Mouse (Mus musculus) limb, embryonic 13.5 days (tissue): ENCODE measurements around the gene Lipa. TPM values are rescaled to one million over a fixed set of nuclear protein-coding genes. Genes with fewer than 3 reads are reported as not detected.

Experiments used
- ATAC-seq: fragments of 200-750 bp; cut with Nextera tagmentation; 2 replicates; pipeline ENCODE4 v1.8.0; 2017; ENCODE audit warnings: low read depth, moderate number of reproducible peaks, moderate TSS enrichment; ENCODE audit not compliant: low FRiP score
- H3K27ac ChIP-seq: fragments of 300-500 bp; sonication (generic); 2 replicates; pipeline ENCODE4 v1.5.1; 2015; ENCODE audit warnings: inconsistent platforms, mild to moderate bottlenecking, moderate library complexity
- H3K27me3 ChIP-seq: fragments of 300-500 bp; sonication (generic); 2 replicates; pipeline ENCODE4 v1.6.1; 2015; ENCODE audit warnings: mild to moderate bottlenecking, inconsistent platforms
- H3K36me3 ChIP-seq: fragments of 300-500 bp; sonication (generic); 2 replicates; pipeline ENCODE4 v1.6.1; 2015; ENCODE audit warnings: inconsistent platforms, mild to moderate bottlenecking, moderate library complexity
- H3K4me1 ChIP-seq: fragments of 300-500 bp; sonication (generic); 2 replicates; pipeline ENCODE4 v1.6.1; 2015; ENCODE audit warnings: inconsistent platforms
- H3K4me2 ChIP-seq: fragments of 300-500 bp; sonication (generic); replicated peaks from 2 replicates; pipeline ENCODE4 v1.6.1; 2015; ENCODE audit warnings: inconsistent platforms, mild to moderate bottlenecking, moderate library complexity
- H3K4me3 ChIP-seq: fragments of 300-500 bp; sonication (generic); 2 replicates; pipeline ENCODE4 v1.5.1; 2015; ENCODE audit warnings: moderate library complexity, mild to moderate bottlenecking, inconsistent platforms
- H3K9ac ChIP-seq: fragments of 300-500 bp; sonication (generic); 2 replicates; pipeline ENCODE4 v1.6.1; 2015; ENCODE audit warnings: mild to moderate bottlenecking, inconsistent platforms
- H3K9me3 ChIP-seq: fragments of 300-500 bp; sonication (generic); 2 replicates; pipeline ENCODE4 v1.6.1; 2016; ENCODE audit warnings: inconsistent platforms
- WGBS: fragments of 180-500 bp; shearing (Covaris S2); methylation state at CpG from one replicate; pipeline ENCODE4 v1.1.7; 2015; 5-methylcytosine and 5-hydroxymethylcytosine counted together
- polyA plus RNA-seq: library from polyadenylated mRNA; unstranded; fragments of >200 nt; fragmentation: Nextera tagmentation; extraction: Ambion mirVana; gene quantifications from 2 replicates; pipeline ENCODE4 v1.2.1, GENCODE M21; 2015

Gene Lipa
- polyA plus RNA-seq, 1 experiment from 2014 or later, result 46.0 TPM

DNA sequence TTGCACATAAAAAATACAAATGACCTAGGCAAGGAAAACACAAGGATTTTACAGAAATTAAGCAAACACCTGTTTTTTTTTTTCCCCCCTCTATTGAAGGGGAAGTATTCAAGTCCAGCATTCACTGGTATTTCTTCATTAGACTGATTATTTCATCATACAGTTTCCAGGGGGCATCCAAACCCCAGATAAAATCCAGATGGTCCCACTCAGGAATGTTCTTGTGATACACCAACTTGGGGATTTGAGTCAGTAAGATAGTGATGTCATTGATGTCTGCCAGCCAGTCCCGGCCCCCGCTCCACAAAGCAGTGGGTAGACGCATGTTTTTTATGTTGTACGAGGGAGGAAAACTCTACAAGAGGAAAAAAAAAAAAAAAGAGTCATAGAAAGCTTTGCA lies 33.4 kb downstream of the Lipa start:
- no peak overlapping the region for H3K4me2 ChIP-seq
- H3K9me3 ChIP-seq, result no peaks in the 10 kb centered on the region
- no peaks in the 10 kb centered on the region for H3K4me1 ChIP-seq
- 79% methylated on average over 4 of the region's 4 CpGs for WGBS
- H3K4me3 ChIP-seq, result no peak overlapping the region
- peaks cover 24% of the 10 kb centered on the region for H3K36me3 ChIP-seq
- ATAC-seq, result no peak
- no peak overlapping the region for H3K9ac ChIP-seq
- no peaks in the 10 kb centered on the region for H3K27me3 ChIP-seq
- no peak overlapping the region for H3K27ac ChIP-seq

DNA sequence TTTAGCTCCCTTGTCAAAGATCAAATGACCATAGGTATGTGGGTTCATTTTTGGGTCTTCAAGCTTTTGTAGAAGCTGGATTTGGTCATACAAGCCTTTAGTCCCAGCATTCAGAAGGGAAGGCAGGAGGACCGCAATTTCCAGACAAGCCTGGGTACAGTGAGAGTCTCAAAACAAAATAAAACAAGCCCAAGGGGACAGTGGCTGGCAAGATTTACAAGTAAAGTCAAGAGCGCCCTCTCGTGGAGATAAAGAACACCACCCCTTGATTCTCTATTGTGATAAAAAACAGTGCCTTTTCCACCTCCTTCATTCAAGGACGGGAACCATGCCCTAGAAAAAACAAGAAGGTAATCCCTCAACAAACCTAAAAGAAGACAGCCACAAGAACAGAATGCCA lies 43.7 kb downstream of the Lipa start:
- WGBS, result 14% methylated on average over 4 of the region's 4 CpGs
- H3K9ac ChIP-seq, result no peak overlapping the region
- H3K36me3 ChIP-seq, result no peaks in the 10 kb centered on the region
- H3K27me3 ChIP-seq, result peaks cover 3% of the 10 kb centered on the region
- H3K9me3 ChIP-seq, result no peaks in the 10 kb centered on the region
- no peak overlapping the region for H3K4me3 ChIP-seq
- no peak overlapping the region for H3K27ac ChIP-seq
- H3K4me2 ChIP-seq, result no peak overlapping the region
- no peak for ATAC-seq
- no peaks in the 10 kb centered on the region for H3K4me1 ChIP-seq

DNA sequence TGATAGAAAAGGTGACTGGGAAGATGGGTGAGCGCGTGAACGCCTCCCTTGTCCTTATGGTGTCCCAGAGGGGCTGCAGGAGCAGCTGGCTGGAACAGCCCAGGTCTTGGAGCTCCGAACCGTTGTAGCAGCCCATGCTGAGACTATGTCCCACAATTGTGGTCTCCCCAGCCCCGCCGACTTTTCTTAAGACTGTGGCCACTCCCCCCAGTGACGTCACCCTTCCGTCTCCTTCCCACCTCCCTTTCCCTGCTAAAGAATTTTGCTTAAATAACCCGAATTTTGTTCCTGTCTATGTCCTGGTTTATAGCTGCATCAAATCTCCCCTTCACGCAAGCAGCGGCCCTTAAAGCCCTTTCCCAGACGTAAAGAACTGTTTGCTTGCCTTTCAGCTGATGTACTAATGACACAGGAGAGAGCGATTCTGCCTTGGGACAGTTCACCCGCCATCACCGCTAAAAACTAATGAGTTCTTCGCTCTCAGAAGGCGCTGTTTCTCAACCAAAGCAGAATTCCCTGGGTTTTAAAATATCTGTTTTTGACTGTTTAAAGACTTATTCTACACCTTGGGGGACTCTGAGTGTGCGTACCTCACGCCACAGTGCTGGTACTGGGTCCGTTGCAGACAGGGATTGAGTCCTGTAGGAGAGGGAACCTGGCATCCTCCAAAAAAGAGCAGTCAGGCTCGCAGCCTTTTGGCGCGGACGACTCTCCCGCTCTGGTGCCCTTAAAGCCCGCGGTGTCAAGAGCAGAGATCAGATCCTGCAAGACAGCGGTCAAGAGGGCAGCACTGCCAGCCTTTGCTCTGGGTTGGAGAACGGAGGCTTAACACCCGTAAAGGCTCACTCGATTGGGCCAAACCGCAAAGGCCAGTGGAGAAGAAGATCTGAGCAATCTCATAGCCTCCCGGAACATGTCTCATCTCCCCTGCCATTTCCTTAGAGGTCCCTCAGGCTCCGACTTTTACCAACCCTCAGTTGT lies 52.0 kb downstream of the Lipa start, which contains the start of gene Ch25h:
TSS of gene Ch25h (minus strand) at position 174 of the 981 bp plus-strand sequence.
- peak; percentile 88 for ATAC-seq
- peaks cover 62% of the 10 kb centered on the region for H3K27me3 ChIP-seq
- peak within 1 kb of the TSS; percentile 57 for H3K4me3 ChIP-seq
- 0 out of 2 replicates have a peak within 1 kb of the TSS, but pooled peaks have one; percentile 10 for H3K27ac ChIP-seq
- WGBS, result under 1% methylated on average over 35 of the region's 35 CpGs
- no peaks in the 10 kb centered on the region for H3K9me3 ChIP-seq
- no peaks in the 10 kb centered on the region for H3K36me3 ChIP-seq
- peak within 1 kb of the TSS; percentile 59 for H3K9ac ChIP-seq
- H3K4me2 ChIP-seq, result peak within 1 kb of the TSS; percentile 93
- peaks cover 19% of the 10 kb centered on the region for H3K4me1 ChIP-seq

DNA sequence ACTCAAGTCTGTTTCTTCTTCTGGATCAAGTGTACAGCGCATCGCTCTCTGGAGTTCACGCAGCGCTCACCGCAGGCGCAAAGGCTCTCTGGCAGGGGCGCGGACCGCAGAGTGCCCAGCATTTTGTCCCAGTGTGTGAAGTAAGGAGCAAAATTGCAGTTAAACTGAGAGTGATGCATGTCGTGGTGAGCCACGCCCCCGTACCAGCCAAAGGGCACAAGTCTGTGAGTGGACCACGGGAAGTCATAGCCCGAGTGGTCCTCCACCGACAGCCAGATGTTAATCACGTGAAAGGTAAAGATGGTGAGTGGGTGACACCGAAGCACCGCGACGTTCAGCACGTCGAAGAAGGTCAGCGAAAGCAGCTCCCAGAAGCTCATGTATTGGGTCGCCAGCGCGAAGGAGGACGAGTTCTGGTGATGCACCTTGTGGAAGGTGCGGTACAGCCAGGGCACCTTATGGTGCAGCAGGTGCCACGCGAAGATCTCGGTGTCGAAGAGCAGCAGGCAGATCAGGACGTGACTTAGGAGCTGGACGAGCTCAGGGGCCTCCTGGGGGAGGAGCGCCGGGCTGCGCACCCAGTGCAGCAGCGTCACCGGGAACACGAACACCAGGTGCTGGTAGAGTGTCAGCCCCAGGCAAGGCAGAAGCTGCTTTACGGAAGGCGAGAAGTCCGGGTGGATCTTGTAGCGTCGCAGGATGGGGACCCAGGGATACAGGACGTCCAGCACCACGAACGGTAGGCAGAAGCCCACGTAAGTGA lies 52.9 kb downstream of the Lipa start:
- H3K27ac ChIP-seq, result 0 out of 2 replicates have a peak overlapping the region, but pooled peaks have one; percentile 10
- H3K27me3 ChIP-seq, result peaks cover 62% of the 10 kb centered on the region
- WGBS, result 4% methylated on average over 49 of the region's 49 CpGs
- peak overlapping the region; percentile 59 for H3K9ac ChIP-seq
- H3K4me3 ChIP-seq, result peak overlapping the region; percentile 57
- no peaks in the 10 kb centered on the region for H3K36me3 ChIP-seq
- ATAC-seq, result peak; percentile 52; the same call in 1 of the 2 replicates
- H3K4me2 ChIP-seq, result peak overlapping the region; percentile 93
- H3K4me1 ChIP-seq, result peaks cover 19% of the 10 kb centered on the region
- no peaks in the 10 kb centered on the region for H3K9me3 ChIP-seq

DNA sequence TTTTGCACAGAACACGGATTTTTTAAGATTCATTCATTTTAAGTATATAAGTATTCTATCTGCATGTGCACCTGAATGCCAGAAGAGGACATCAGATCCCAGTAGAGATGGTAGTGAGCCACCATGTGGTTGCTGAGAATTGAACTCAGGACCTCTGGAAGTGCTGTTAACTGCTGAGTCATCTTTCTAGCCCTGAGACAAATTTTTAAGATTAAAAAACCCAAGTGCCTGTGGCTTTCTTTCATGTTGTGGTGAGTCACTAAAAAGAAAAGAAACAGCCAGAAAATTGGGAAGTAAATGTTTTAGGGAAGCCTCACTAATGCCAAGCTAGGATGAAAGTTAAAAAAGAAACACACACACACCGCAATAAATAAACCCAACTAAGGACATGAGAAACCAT lies 55.6 kb downstream of the Lipa start:
- H3K4me3 ChIP-seq, result no peak overlapping the region
- H3K9me3 ChIP-seq, result no peaks in the 10 kb centered on the region
- H3K36me3 ChIP-seq, result no peaks in the 10 kb centered on the region
- H3K4me2 ChIP-seq, result no peak overlapping the region
- H3K27me3 ChIP-seq, result peaks cover 43% of the 10 kb centered on the region
- 83% methylated on average over 2 of the region's 2 CpGs for WGBS
- ATAC-seq, result no peak
- no peak overlapping the region for H3K27ac ChIP-seq
- peaks cover 19% of the 10 kb centered on the region for H3K4me1 ChIP-seq
- no peak overlapping the region for H3K9ac ChIP-seq

DNA sequence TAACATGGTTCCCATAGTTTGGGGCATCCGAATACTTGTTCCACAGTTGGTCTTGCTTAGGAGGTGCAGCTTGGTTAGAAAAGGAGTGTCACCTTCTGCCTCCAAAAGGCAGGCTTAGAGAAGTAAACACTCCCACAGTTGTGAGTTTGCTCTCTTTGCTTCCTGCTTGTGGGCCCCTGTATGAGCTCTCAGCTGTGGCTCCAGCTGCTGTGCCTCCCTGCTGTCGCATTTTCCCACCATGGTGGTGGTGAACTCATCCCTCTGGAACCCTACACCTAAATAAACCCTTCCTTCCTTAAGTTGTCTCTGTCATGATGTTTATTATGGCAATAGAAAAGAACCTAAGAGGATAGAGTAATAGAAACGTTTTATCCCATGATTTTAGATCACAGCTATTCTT lies 58.5 kb downstream of the Lipa start:
- H3K4me3 ChIP-seq, result no peak overlapping the region
- no peak for ATAC-seq
- peaks cover 16% of the 10 kb centered on the region for H3K27me3 ChIP-seq
- no peaks in the 10 kb centered on the region for H3K4me1 ChIP-seq
- H3K4me2 ChIP-seq, result no peak overlapping the region
- H3K27ac ChIP-seq, result no peak overlapping the region
- no peaks in the 10 kb centered on the region for H3K9me3 ChIP-seq
- no peak overlapping the region for H3K9ac ChIP-seq
- WGBS, result 50% methylated on average over 3 of the region's 3 CpGs
- no peaks in the 10 kb centered on the region for H3K36me3 ChIP-seq

DNA sequence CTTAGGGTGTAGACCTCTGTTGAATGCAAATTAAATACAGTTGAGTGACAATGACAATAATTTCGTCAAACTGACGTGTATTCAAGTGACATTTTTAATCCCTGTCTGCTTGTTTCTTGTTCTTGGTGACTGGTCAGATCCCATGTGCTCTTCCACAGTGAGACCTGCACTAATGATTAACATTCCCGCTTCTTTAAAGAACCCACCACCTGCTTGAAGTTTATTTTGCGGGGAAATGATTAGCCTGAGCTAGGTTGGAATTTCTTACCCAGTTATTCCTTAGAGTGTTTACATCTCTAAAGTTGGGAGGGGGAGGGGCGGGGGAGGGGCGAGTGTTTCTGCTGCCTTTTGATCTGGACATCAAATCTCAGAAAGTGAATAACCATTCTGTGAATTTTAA lies 59.1 kb downstream of the Lipa start:
- no peaks in the 10 kb centered on the region for H3K36me3 ChIP-seq
- H3K27ac ChIP-seq, result no peak overlapping the region
- H3K27me3 ChIP-seq, result peaks cover 11% of the 10 kb centered on the region
- no peak overlapping the region for H3K4me2 ChIP-seq
- 45% methylated on average over 6 of the region's 6 CpGs for WGBS
- no peaks in the 10 kb centered on the region for H3K9me3 ChIP-seq
- ATAC-seq, result no peak
- no peak overlapping the region for H3K4me3 ChIP-seq
- no peaks in the 10 kb centered on the region for H3K4me1 ChIP-seq
- no peak overlapping the region for H3K9ac ChIP-seq

DNA sequence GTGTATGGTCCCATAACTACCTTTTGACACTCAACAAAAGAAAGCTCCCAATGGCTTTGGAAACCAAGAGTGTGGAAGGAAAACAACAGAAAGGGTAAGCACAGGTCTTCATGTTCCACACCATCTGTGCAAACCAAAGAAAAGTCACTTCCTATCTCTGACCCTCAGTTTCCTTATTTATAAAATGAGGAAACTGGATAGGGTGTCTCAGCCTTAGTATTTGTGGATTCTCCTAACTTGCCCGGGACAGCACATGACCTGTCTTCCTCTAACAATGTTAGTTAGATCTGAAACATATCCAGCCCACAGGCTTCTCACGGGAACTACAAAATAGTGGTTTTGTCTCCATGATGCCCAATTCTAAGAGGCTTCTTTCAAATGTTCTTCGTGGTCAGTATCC lies 62.8 kb downstream of the Lipa start:
- WGBS, result 73% methylated on average over 3 of the region's 3 CpGs

DNA sequence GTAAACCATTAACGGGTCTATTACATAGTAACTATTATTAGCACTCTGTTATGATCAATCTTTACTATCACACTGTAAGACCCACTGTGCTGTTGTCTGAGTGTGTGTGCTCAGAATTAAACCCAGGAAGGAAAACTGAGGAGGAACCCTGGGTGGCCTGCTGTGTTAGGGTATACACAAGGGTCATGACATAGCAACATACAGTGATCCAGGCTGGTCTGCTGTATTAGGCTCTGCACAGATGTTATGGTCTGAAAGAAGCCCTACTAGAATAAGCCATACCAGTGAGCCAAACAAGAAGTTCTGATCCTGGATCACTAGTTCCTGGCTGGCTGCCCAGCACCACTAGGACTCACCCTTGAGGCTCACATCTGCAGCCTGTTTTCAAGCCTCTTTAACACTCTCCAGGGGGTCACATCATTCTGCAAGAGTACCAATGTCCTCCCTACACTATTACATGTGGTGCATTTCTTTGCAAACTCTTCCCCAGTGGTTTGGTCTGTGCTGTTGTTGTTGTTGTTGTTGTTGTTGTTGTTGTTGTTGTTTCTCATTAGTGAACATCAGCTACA lies 65.7 kb downstream of the Lipa start:
- Histone ChIP-seq H3K27me3 (no peaks in the 10 kb centered on the region), H3K27ac (no peak overlapping the region), H3K4me2 (no peak overlapping the region), H3K36me3 (no peaks in the 10 kb centered on the region), H3K4me3 (no peak overlapping the region), H3K9me3 (no peaks in the 10 kb centered on the region), H3K9ac (no peak overlapping the region), H3K4me1 (peaks cover 5% of the 10 kb centered on the region)
- 83% methylated on average over 1 of the region's 1 CpGs for WGBS
- ATAC-seq, result no peak

More for the DNA sequence above, 62.8 kb downstream of the Lipa start:
- H3K4me2 ChIP-seq, result no peak overlapping the region
- no peaks in the 10 kb centered on the region for H3K9me3 ChIP-seq
- no peak for ATAC-seq
- H3K9ac ChIP-seq, result no peak overlapping the region
- H3K4me3 ChIP-seq, result no peak overlapping the region
- no peak overlapping the region for H3K27ac ChIP-seq
- peaks cover 5% of the 10 kb centered on the region for H3K4me1 ChIP-seq
- H3K27me3 ChIP-seq, result no peaks in the 10 kb centered on the region
- no peaks in the 10 kb centered on the region for H3K36me3 ChIP-seq

DNA sequence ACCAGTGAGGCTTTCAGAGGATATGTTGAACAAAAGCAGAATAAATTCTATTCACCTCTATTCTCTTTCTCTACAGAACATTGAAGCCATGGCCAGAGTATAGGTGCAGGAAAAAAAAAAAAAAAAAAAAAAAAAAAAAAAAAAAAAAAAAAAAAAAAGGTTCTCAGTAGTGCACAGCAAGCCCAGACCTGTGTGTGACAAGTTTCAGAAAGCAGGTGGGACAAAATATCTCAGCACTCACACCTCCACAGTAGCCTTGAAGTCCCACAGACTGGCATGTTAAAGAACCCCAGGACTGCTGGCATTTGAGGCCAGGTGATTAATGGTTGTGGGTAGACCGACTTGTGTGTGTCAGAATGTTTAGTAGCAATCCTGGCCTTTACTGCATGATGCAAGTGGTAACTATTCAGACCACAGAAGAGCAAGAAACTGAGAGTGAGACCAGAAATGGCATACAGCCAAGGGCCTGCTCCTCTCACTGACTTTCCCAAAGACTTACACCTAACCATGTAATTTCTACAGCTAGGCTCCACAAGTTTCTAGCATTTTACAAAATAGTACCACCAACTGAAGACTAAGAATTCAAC lies 76.4 kb downstream of the Lipa start:
- Histone ChIP-seq H3K9me3 (no peaks in the 10 kb centered on the region), H3K36me3 (no peaks in the 10 kb centered on the region), H3K27ac (no peak overlapping the region), H3K4me3 (no peak overlapping the region), H3K27me3 (no peaks in the 10 kb centered on the region), H3K4me1 (0 out of 2 replicates have a peak, but pooled peaks cover 3% of the 10 kb centered on the region), H3K9ac (no peak overlapping the region), H3K4me2 (no peak overlapping the region)
- 56% methylated on average over 1 of the region's 1 CpGs for WGBS
- no peak for ATAC-seq

DNA sequence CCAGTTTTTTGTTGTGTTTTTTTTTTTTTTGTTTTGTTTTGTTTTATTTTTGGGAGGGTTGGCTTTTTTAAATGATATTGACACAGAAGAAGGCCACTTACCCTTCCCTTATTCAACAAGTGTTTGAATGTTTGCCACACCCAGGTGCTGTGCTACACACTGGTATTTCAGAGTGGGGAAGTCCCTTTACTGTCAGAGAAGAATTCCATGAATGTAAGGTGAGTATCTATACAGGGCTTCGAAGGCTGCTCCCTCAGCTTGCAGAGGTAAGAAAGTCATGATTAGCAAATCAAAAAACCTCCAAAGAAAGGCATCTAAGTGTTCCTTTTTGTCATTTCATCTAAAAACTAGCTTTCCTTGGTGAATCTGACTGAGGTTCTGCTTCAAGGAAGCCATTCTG lies 78.4 kb downstream of the Lipa start:
- Histone ChIP-seq H3K27ac (no peak overlapping the region), H3K36me3 (no peaks in the 10 kb centered on the region), H3K4me2 (no peak overlapping the region), H3K9ac (no peak overlapping the region), H3K27me3 (no peaks in the 10 kb centered on the region), H3K9me3 (no peaks in the 10 kb centered on the region), H3K4me3 (no peak overlapping the region), H3K4me1 (peaks cover 3% of the 10 kb centered on the region; the same call in 1 of the 2 replicates)
- ATAC-seq, result no peak
- 79% methylated on average over 1 of the region's 1 CpGs for WGBS
